Mouse (Mus musculus): Measurements from ENCODE around the gene Arl9. TPM values are rescaled to one million over a fixed set of nuclear protein-coding genes. Genes with fewer than 3 reads are reported as not detected.

Arl9 gene
- polyA plus RNA-seq (2012; rRNA removed) (0.38 and 0.40 TPM in 2 replicates), polyA plus RNA-seq (2014; fragmentation: Nextera tagmentation; extraction: Ambion mirVana) (not detected in 2 replicates)

DNA sequence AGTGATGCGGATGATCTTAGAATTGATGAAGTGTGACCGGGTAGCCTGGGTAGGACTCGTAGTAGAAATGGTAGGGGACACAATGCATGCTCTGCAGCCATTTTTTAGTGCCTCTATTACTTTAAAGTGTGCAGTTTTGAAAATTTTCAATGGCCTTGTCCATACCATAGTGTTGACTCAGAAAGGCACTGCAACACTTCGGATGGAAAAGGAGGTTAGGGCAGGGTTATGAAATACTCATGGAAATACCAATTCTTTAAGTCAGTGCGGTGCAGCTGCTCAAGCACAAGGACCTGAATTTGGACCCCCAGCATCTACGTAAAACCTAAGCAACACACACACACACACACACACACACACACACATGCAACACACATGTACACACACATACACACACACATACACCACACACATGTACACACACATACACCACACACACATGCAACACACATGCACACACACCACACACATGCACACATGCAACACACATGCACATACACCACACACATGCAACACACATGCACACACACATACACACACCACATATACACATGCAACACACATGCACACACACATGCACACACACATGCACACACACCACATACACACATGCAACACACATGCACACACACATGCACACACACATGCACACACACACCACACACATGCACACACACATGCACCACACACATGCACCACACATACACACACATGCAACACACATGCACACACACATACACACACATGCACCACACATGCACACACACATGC lies at the start of gene Arl9:
Arl9 (plus strand) TSS at position 5 of the 771 bp plus-strand sequence.
- ATAC-seq (ENCODE audit: insufficient read depth): no peak
- Histone ChIP-seq H3K9me3 (ENCODE audit: control insufficient read depth, low read length) (no peaks in the 10 kb centered on the region), H3K27me3 (ENCODE audit: control insufficient read depth, insufficient read depth, low read length) (no peaks in the 10 kb centered on the region), H3K4me3 (ENCODE audit: insufficient read depth in 1 of 2, low read depth in 2 of 2, low read length in 2 of 2) (no peak within 1 kb of the TSS), H3K36me3 (replicated peaks; ENCODE audit: control insufficient read depth, insufficient read depth, low read depth) (peaks cover 6% of the 10 kb centered on the region), H3K4me1 (replicated peaks; ENCODE audit: control insufficient read depth in 2 of 2, insufficient read depth in 2 of 2, low read length in 1 of 2) (no peaks in the 10 kb centered on the region), H3K4me2 (ENCODE audit: low read depth) (no peak within 1 kb of the TSS), H3K9ac (replicated peaks) (no peak within 1 kb of the TSS), H3K27ac (no peak within 1 kb of the TSS)
- no peak for DNase-seq (ENCODE audit: low read depth in 3 of 3, low spot score in 3 of 3)
- TF ChIP-seq EP300 (IDR thresholded peaks at IDR 0.05; ENCODE audit: low read depth) (no peak), CTCF (IDR thresholded peaks at IDR 0.05; ENCODE audit: low read depth) (no peak)
- WGBS (ENCODE audit: insufficient replicate concordance): 88% methylated on average over 6 of the region's 6 CpGs

GRCm38 (mm10) chr5:76954271-76954900 lies 49.5 kb upstream of the Arl9 start:
- peak overlapping the region in 1 of 2 experiments; percentile 3; a peak in 1 of 4 replicates for H3K4me3 ChIP-seq (ENCODE audit: insufficient read depth in 1 of 2, low read depth in 2 of 2, low read length in 2 of 2)
- H3K9ac ChIP-seq (replicated peaks): peak overlapping the region; percentile 24; the same call in 1 of the 2 replicates
- no peak for DNase-seq (ENCODE audit: low read depth in 3 of 3, low spot score in 3 of 3)

DNA sequence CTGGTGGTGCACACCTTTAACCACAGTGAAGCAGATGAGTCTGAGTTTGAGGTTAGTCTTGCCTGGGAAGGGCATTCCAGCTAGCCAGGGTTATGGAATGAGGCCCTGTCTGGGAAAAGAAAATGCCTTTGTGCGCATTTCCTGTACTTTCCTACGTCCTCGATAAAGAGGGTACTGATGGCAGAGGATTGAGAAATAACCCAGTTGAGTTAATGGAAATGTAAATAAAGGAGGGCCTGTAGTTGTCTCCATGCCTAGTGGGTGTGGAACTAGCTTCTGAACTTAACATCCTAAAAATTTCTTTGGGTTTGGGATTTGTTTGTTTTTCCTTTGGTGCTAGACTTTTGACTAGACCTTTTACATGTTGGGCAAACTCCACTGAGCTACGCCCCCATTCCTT lies 48.4 kb upstream of the Arl9 start:
- H3K27ac ChIP-seq: no peak overlapping the region
- 87% methylated on average over 4 of the region's 4 CpGs for WGBS (ENCODE audit: insufficient replicate concordance)
- H3K36me3 ChIP-seq (replicated peaks; ENCODE audit: control insufficient read depth, insufficient read depth, low read depth): peaks cover 51% of the 10 kb centered on the region

More at GRCm38 (mm10) chr5:76954271-76954900, 49.5 kb upstream of the Arl9 start:
- peaks cover 7 to 20% of the 10 kb centered on the region in 2 experiments; a peak in 3 of 4 replicates for H3K4me1 ChIP-seq (replicated peaks; ENCODE audit: control insufficient read depth in 2 of 2, insufficient read depth in 2 of 2, low read length in 1 of 2)
- H3K9me3 ChIP-seq (ENCODE audit: control insufficient read depth, low read length): no peaks in the 10 kb centered on the region
- no peak for ATAC-seq (ENCODE audit: insufficient read depth)
- peaks cover 42% of the 10 kb centered on the region for H3K36me3 ChIP-seq (replicated peaks; ENCODE audit: control insufficient read depth, insufficient read depth, low read depth)
- H3K27me3 ChIP-seq (ENCODE audit: control insufficient read depth, insufficient read depth, low read length): no peaks in the 10 kb centered on the region
- H3K27ac ChIP-seq: no peak overlapping the region
- TF ChIP-seq EP300 (IDR thresholded peaks at IDR 0.05; ENCODE audit: low read depth) (no peak), CTCF (IDR thresholded peaks at IDR 0.05; ENCODE audit: low read depth) (no peak)
- 54% methylated on average over 6 of the region's 6 CpGs for WGBS (ENCODE audit: insufficient replicate concordance)
- H3K4me2 ChIP-seq (ENCODE audit: low read depth): peak overlapping the region; percentile 91

DNA sequence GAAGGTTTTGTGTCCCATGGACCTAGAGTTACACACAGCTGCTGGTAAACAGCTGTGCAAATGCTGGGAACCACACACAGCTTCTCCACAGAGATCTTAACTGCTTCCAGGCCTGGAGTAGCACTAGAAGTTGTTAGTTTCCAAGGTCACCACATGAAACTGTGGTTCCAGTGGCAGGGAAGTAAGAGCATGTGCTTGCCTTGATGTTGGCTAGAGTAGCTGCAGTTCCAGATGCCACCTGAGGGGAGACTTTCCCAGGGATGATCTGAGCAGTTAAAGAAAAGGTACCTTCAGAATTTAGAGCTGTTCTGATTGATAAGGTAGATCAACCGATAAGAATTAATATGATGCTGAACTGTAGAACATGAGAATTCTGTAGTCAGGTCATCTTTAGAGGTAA lies 45.9 kb upstream of the Arl9 start:
- Histone ChIP-seq H3K4me3 (ENCODE audit: insufficient read depth in 1 of 2, low read depth in 2 of 2, low read length in 2 of 2) (no peak overlapping the region), H3K27ac (no peak overlapping the region), H3K36me3 (replicated peaks; ENCODE audit: control insufficient read depth, insufficient read depth, low read depth) (peaks cover 76% of the 10 kb centered on the region), H3K4me1 (replicated peaks; ENCODE audit: control insufficient read depth in 2 of 2, insufficient read depth in 2 of 2, low read length in 1 of 2) (peaks cover 5 to 16% of the 10 kb centered on the region in 2 experiments; a peak in 3 of 4 replicates), H3K27me3 (ENCODE audit: control insufficient read depth, insufficient read depth, low read length) (no peaks in the 10 kb centered on the region), H3K4me2 (ENCODE audit: low read depth) (no peak overlapping the region), H3K9ac (replicated peaks) (no peak overlapping the region), H3K9me3 (ENCODE audit: control insufficient read depth, low read length) (no peaks in the 10 kb centered on the region)
- WGBS (ENCODE audit: insufficient replicate concordance): 90% methylated on average over 1 of the region's 1 CpGs
- DNase-seq (ENCODE audit: low read depth in 3 of 3, low spot score in 3 of 3) (no peak), ATAC-seq (ENCODE audit: insufficient read depth) (no peak)
- peak; percentile 27; the same call in 1 of the 2 replicates for TF ChIP-seq CTCF (IDR thresholded peaks at IDR 0.05; ENCODE audit: low read depth)
- TF ChIP-seq EP300 (IDR thresholded peaks at IDR 0.05; ENCODE audit: low read depth): no peak

More for the DNA sequence above, 48.4 kb upstream of the Arl9 start:
- Histone ChIP-seq H3K27me3 (ENCODE audit: control insufficient read depth, insufficient read depth, low read length) (no peaks in the 10 kb centered on the region), H3K4me2 (ENCODE audit: low read depth) (no peak overlapping the region), H3K4me3 (ENCODE audit: insufficient read depth in 1 of 2, low read depth in 2 of 2, low read length in 2 of 2) (no peak overlapping the region), H3K9me3 (ENCODE audit: control insufficient read depth, low read length) (no peaks in the 10 kb centered on the region), H3K9ac (replicated peaks) (no peak overlapping the region), H3K4me1 (replicated peaks; ENCODE audit: control insufficient read depth in 2 of 2, insufficient read depth in 2 of 2, low read length in 1 of 2) (peaks cover 5 to 18% of the 10 kb centered on the region in 2 experiments; a peak in 3 of 4 replicates)
- ATAC-seq (ENCODE audit: insufficient read depth): no peak
- no peak for DNase-seq (ENCODE audit: low read depth in 3 of 3, low spot score in 3 of 3)
- no peak for TF ChIP-seq EP300 (IDR thresholded peaks at IDR 0.05; ENCODE audit: low read depth)
- TF ChIP-seq CTCF (IDR thresholded peaks at IDR 0.05; ENCODE audit: low read depth): no peak

- ATAC-seq (ENCODE audit: insufficient read depth) (no peak), DNase-seq (ENCODE audit: low read depth in 3 of 3, low spot score in 3 of 3) (no peak)
- Histone ChIP-seq H3K9me3 (ENCODE audit: control insufficient read depth, low read length) (no peaks in the 10 kb centered on the region), H3K9ac (replicated peaks) (no peak overlapping the region), H3K27me3 (ENCODE audit: control insufficient read depth, insufficient read depth, low read length) (no peaks in the 10 kb centered on the region), H3K4me2 (ENCODE audit: low read depth) (no peak overlapping the region), H3K36me3 (replicated peaks; ENCODE audit: control insufficient read depth, insufficient read depth, low read depth) (peaks cover 80% of the 10 kb centered on the region), H3K4me1 (replicated peaks; ENCODE audit: control insufficient read depth in 2 of 2, insufficient read depth in 2 of 2, low read length in 1 of 2) (peaks cover under 1 to 9% of the 10 kb centered on the region in 2 experiments; a peak in 2 of 4 replicates), H3K4me3 (ENCODE audit: insufficient read depth in 1 of 2, low read depth in 2 of 2, low read length in 2 of 2) (no peak overlapping the region), H3K27ac (no peak overlapping the region)
- no peak for TF ChIP-seq EP300 (IDR thresholded peaks at IDR 0.05; ENCODE audit: low read depth)
- no peak for TF ChIP-seq CTCF (IDR thresholded peaks at IDR 0.05; ENCODE audit: low read depth)
- 83% methylated on average over 5 of the region's 5 CpGs for WGBS (ENCODE audit: insufficient replicate concordance)
Observed at GRCm38 (mm10) chr5:76959587-76959986, 44.3 kb upstream of the Arl9 start.

Data from liver, embryonic 14.5 days (tissue).